Mouse (Mus musculus) CD4-positive naive resting alpha-beta T cell, adult 57 days (primary cell): ENCODE data around the gene Crtc2. TPM values are rescaled to one million over a fixed set of nuclear protein-coding genes. Genes with fewer than 3 reads are reported as not detected.

Experiments used
- total RNA-seq: library from RNA; stranded (reverse); gene quantifications from one replicate; pipeline ENCODE4 v1.2.4, GENCODE M21; 2023

Gene Crtc2
- 123 TPM for total RNA-seq

DNA sequence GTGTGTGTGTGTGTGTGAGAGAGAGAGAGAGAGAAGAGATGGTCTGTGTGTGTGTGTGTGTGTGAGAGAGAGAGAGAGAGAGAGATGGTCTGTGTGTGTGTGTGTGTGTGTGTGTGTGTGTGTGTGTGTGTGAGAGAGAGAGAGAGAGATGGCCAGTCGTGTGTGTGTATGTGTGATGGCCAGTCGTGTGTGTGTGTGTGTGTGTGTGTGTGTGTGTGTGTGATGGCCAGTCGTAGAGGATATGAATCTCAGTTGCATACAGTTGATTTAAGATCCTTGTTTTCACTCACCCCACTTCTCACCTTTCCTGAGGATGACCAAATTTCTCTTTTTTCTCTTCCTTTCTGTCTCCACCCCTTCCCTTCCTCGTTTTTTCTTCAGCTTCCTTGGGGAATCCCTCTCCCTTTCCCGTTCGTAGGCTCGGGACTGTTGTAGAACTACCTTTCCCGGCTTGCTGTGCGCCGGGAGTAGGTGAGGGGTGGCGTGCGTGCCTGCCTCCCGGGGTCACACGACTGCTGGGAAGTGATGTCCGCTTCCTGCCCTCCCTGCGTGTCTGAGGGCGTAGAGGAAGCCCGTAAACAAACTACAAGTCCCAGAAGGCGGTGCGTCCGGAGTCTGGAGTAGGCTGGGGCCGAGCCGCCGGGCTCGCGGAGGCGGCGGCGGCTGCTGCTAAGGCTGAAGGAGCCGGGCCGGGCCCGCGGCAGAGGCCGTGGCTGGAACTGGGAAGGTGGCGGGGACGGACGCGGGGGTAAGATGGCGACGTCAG, at the start of gene Crtc2:
TSS of gene Crtc2 (plus strand) at position 511 of the 766 bp plus-strand sequence.

DNA sequence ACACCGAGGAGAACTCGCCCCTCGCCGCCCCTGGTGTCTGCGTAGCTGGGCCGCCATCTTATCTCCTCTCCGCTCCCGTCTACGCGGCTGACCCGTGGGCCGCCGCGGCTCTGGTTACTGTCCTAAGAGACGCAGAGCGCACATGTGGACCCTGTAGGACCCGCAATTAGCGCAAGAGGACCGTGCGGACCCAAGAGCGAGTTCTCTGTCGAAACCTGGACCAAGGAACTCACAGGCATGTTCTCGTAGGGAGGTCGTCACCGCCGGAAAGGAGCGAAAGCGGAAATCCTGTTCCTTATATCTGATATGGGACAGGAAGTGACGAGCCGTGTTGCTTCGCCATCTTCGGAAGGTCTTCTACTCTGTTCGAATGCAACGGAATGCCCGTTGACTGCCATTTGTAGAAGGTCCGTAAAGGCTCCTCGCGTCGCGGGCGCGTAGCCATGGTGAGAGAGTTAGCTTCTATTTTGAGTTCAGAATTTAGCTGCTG, 40.5 kb upstream of the Crtc2 start, which contains the start of the genes Rps27 and Rab13:
TSS of gene Rps27 (minus strand) at position 275 of the 490 bp plus-strand sequence.
TSS of gene Rab13 (plus strand) at position 319 of the 490 bp plus-strand sequence.

DNA sequence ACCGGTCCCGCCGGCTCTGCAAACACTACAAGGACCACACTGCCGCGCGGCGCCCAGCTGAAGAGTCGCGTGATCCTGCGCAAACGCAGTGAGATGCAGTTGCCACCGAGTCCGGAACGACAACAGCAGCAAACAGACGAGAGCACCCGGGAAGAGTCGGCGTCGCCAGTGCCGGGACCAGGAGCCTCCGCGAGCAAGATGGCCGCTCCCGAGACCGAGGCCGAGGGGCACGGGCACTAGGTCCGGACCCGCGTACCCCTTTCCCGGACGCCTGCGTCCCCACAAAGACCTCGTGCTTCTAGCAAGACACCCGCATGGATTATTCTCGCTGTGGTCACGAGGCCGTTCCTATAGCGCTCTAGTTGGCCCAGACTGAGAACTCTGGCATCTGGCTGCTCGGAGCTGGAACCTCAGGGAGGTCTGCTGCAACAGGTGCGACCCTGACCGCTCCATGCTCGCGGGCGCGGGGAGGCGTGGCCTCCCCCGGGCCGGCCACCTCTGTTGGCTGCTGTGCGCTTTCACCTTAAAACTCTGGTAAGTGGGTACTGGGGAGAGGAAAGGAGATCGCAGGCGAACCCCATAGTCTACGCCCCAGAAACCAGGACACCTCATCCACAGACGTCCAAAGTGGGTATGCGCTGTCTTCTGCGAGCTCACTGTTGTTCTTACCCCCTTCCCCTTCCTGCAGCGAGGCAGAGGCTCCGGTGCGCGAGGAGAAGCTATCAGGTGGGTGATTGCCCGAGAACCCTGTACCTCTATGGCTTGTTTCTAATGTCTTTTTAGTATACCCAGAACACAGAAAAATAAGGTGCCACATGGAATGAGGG, 22.2 kb upstream of the Crtc2 start, which contains the start of gene Jtb:
TSS of gene Jtb (plus strand) at position 91 of the 827 bp plus-strand sequence.

DNA sequence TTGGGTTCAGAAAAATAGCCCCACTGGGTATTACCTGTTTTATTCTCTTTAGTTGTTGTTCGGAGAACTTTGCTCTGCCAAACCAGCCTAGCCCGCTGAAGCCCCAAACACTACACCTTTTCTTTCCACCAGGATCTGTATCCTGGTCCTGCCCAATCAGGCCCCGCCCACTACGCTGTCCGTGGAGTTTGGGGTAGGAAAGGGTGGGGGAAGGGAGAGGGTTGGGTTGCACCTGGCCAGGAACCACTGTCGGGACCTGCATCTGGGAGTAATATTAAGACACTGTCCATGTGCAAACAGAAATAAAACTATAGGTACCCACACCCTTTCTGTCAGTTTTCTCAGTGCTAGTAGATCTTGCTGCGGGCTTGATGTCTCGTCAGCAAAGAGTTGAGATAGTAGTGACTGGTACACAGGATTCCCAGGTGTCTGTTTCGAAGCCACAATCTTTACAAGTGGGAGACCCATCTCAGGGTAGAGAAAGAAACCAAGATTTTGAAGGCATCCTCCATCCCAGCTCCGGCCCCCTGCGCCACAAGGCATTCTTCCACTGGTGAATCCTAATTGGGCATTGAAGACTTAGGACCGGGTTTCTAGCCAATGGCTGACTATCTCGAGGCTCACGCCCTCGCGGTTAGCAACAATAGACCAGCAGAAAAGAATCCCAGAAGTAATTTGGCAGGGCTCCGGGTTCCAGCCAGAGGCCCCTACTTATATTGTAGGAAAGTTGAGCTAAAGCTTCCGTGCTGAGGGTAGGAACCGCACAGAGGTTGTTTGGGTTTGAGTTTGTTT, 10.8 kb upstream of the Crtc2 start, which contains the start of gene Creb3l4:
TSS of gene Creb3l4 (minus strand) at position 529 of the 792 bp plus-strand sequence.

DNA sequence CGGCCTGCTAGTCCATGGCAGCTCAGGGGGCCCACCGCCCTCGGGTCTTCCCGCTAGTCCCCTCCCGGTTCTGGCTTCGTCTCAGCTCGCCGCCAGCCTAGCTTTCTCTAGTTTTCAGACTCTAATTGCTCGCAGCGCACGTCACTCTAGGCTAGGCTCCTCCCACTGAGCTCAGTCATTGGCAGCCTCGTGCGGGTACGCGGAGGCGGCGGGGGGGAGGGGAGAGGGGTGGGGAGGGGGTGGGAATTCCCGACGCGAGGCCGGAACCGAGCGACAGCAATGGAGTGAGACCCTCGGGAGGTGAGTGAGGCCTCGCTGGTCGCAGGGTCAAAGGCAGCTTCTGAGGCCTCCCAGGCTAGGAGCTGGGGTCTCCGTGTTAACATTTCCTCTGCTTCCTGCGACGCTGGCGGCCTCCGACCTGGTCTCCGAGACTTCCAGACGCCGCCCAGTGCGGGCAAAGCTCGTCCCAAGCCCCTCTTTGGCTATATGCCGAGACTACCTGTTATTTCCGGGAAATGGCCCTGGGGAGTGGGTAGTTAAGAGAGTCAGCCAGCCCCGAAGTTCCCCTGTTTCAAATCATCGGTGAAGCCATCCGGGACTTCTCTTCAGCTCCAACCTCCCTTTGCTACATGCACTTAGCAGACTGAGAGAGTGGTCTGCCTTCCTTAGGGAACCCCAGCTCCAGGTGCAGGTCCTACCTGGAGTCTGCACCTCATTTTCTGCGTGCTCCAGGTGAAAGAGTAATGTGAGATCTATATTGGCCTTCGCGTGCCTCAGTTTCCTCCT, 5.8 kb upstream of the Crtc2 start, which contains the start of gene Slc39a1:
TSS of gene Slc39a1 (plus strand) at position 213 of the 786 bp plus-strand sequence.

DNA sequence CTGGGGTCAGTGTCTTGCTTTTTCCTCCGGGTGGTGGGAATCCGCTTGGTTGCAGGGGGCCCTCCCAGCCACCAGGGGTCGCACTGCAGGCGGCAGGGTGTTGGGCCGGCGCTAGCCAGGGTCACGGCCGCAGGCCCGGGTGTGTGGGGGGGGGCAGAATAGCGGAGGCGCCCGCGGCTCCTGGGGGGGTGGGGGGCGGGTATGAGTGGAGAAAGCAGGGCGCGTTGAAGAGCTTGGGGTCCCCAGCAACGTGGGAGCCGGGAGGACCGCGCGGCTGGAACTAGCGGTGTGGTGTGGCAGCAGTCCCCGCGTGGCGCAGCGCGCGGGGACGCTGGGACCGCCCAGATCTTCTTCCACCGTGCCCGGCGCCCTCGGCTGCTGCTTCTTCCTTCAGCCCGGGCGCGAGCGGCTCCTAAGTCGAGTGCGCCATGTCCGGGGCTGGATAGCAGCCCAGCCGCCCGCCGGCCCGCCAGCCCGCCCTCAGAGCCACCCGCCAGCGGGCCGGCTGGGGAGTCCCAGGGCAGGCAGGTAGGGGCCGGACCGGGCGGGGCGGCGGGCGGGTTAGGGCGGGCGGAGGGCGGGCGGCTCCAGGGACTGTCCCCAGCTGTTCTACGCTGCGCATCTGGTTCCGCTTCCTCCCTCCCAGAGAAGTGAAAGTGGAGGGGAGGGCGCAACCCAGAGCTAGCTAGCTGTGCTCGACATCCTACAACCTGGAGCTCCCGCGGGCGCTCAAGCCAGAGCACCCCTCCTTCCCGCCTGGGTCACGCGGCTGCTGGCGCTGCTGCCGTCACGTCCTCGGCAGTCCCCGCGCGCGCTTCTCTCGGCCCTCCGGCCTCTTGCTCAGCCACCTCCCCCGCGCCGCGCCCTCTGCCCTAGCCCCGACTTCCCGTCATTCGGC, 11.3 kb downstream of the Crtc2 start, which contains the start of gene Dennd4b:
TSS of gene Dennd4b (plus strand) at position 152 of the 898 bp plus-strand sequence.

DNA sequence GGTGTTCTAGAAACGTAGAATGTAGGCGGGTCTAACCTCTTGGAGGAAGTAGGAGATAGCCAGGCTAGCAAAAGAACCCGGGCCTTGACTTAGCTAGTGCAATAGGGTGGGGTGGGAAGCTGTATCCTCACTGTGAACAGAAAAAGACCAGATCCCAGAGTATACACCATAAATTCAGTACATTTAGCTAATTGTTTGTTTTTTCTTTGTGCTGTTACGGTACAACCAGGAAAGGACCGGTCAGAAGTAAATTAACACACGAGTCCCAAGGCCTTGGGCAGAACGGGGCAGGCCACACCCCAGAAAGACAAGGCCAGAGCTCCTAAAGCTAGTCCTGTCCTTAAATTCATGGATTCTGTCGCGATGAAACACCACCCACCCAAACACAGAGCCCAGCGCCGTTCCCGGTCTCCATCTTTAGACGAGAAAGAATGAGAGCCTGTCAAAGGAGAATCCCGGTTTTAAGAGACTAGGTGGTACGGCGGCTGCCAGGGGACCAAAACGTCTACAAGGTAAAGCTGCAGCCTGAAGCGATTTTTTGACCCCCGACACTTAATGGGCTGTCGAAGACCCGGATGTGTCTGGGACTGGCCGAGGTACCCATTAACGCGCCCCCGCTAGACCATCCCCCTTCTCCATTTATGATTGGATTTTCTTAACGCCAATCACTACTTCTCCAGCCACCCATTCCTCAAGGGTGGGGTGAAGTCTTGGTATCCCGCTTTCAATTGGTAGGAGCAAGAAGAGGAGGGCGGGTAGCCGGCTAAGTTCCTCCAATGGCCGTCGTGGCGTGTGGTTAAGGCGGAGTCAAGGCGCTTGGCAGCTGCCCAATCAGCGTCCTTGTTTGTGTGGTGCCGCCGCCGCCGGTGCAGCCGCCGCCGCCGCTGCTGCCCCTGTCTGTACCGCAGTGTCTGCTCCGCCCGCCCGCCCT, 38.6 kb downstream of the Crtc2 start, which contains the start of gene Gatad2b:
TSS of gene Gatad2b (plus strand) at position 834 of the 931 bp plus-strand sequence.

Other genes starting within 250 kb of the Crtc2 start
- gene 4933434E20Rik, start 202.5 kb upstream of the Crtc2 start, total RNA-seq: 96.2 TPM
- 246 TPM for gene Ubap2l, start 201.5 kb upstream of the Crtc2 start, total RNA-seq
- gene Tpm3, start 181.5 kb upstream of the Crtc2 start, total RNA-seq: 627 TPM
- 0.95 TPM for gene Nup210l, start 150.0 kb upstream of the Crtc2 start, total RNA-seq
- gene Rps27, start 40.5 kb upstream of the Crtc2 start, total RNA-seq: 11,754 TPM
- gene Rab13, start 40.5 kb upstream of the Crtc2 start, total RNA-seq: 1.2 TPM
- 75.2 TPM for gene Jtb, start 22.6 kb upstream of the Crtc2 start, total RNA-seq
- gene Creb3l4, start 10.7 kb upstream of the Crtc2 start, total RNA-seq: not detected
- gene Slc39a1, start 6.0 kb upstream of the Crtc2 start, total RNA-seq: 22.3 TPM
- 67.2 TPM for gene Dennd4b, start 11.0 kb downstream of the Crtc2 start, total RNA-seq
- gene Gatad2b, start 39.0 kb downstream of the Crtc2 start, total RNA-seq: 122 TPM
- gene Slc27a3, start 135.8 kb downstream of the Crtc2 start, total RNA-seq: 1.3 TPM
- gene Ints3, start 179.5 kb downstream of the Crtc2 start, total RNA-seq: 52.6 TPM
- gene Npr1, start 211.7 kb downstream of the Crtc2 start, total RNA-seq: 1.6 TPM
- gene Ilf2, start 222.0 kb downstream of the Crtc2 start, total RNA-seq: 84.0 TPM
- 42.1 TPM for gene Snapin, start 236.9 kb downstream of the Crtc2 start, total RNA-seq